Mouse (Mus musculus) erythroblast, adult 5-6 weeks (primary cell): ENCODE measurements around the gene Ifi47. TPM values are rescaled to one million over a fixed set of nuclear protein-coding genes. Genes with fewer than 3 reads are reported as not detected.
A peak's percentile ranks its signal among the peaks of the same experiment; 100 is the strongest.

Source experiments
- ATAC-seq: replicated peaks from 2 replicates; pipeline ENCODE4 v1.8.0; 2016; ENCODE audit warnings: moderate number of reproducible peaks, mild to moderate bottlenecking, moderate TSS enrichment, inconsistent platforms; ENCODE audit not compliant: poor library complexity, low FRiP score, severe bottlenecking
- total RNA-seq, 2 experiments: library from RNA; stranded (forward) in 1 of 2; stranded (reverse) in 1 of 2; fragments of 150-400 nt in 1 of 2; fragments of 200-764, 138-1000 nt in 1 of 2; gene quantifications; 2 replicates each; pipeline versions ENCODE4 v1.2.3 to v1.2.4; 2015 to 2017; ENCODE audit warnings: low replicate concordance in 2 of 2

The Ifi47 gene
- total RNA-seq, 2 experiments from 2014 or later = 15.9 to 37.5 TPM

DNA sequence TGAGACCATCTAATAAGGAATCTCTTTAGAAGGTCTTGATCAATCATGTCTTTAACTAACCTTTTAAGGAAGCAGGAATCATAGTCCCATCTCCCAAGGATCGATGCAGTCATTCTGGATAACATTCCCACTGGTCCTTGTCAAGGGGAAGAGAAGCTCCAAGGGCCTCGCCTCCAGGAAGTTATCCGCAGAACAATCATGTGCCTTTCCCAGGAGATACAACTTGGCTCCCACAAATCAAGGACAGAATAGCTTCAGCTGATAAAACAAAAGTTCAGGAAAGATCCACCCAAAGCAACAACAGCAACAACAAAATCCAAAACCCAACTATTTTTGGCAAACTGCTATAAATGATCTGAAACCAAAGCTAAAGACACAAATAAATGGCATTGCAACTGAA, 43.2 kb downstream of the Ifi47 start:
- no peak for ATAC-seq

- ATAC-seq = peak; percentile 70
These were observed 47.8 kb downstream of the Ifi47 start for GRCm38 (mm10) chr11:49124169-49124568.

DNA sequence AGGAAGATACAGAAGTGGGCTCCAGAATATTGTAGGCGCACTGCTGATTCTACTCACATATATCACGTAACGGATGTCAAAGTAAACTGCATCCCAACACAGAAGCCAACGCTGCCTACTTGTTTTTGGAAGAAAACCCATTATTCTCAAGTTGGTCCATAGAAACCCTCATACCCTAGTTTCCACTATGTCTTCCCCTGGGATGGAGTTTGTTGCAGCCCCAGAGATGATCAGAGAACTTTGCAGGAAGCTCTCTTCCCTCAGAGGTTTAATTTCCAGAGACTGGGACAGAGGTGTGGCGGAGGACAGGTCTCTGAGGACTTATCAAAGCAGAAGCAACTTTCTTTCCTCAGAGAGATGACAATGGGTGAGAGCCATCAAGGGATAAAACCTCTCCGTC, 65.6 kb downstream of the Ifi47 start, which contains the start of gene Olfr1395:
Gene Olfr1395 (plus strand): TSS at position 301 of the 400 bp plus-strand sequence.
- no peak for ATAC-seq

Other genes with a start within 250 kb of the Ifi47 start
- gene Gm12184, start 249.9 kb upstream of the Ifi47 start, total RNA-seq (2015; ENCODE audit: low replicate concordance) = 3.1 TPM in 1 of 2 replicates, not detected in the other
- gene Gm12184, start 249.9 kb upstream of the Ifi47 start, total RNA-seq (2017; ENCODE audit: low replicate concordance) = 0.68 and 5.3 TPM in 2 replicates
- gene Irgm1, start 204.9 kb upstream of the Ifi47 start, total RNA-seq (2015; ENCODE audit: low replicate concordance) = 54.8 and 67.1 TPM in 2 replicates
- gene Irgm1, start 204.9 kb upstream of the Ifi47 start, total RNA-seq (2017; ENCODE audit: low replicate concordance) = 58.3 and 69.6 TPM in 2 replicates
- 0.42 and 3.5 TPM in 2 replicates for gene Gm5431, start 174.4 kb upstream of the Ifi47 start, total RNA-seq (2015; ENCODE audit: low replicate concordance)
- 0.84 TPM in 1 of 2 replicates, not detected in the other for gene Gm5431, start 174.4 kb upstream of the Ifi47 start, total RNA-seq (2017; ENCODE audit: low replicate concordance)
- 12.1 and 20.2 TPM in 2 replicates for gene Psme2b, start 130.4 kb upstream of the Ifi47 start, total RNA-seq (2015; ENCODE audit: low replicate concordance)
- 1.4 and 2.1 TPM in 2 replicates for gene Psme2b, start 130.4 kb upstream of the Ifi47 start, total RNA-seq (2017; ENCODE audit: low replicate concordance)
- gene Olfr56, start 97.7 kb upstream of the Ifi47 start, total RNA-seq (2015; ENCODE audit: low replicate concordance) = not detected in 2 replicates
- gene Olfr56, start 97.7 kb upstream of the Ifi47 start, total RNA-seq (2017; ENCODE audit: low replicate concordance) = 1.0 and 2.0 TPM in 2 replicates
- gene 9930111J21Rik1, start 97.2 kb upstream of the Ifi47 start, total RNA-seq (2015; ENCODE audit: low replicate concordance) = 4.6 and 18.6 TPM in 2 replicates
- 1.7 and 3.7 TPM in 2 replicates for gene 9930111J21Rik1, start 97.2 kb upstream of the Ifi47 start, total RNA-seq (2017; ENCODE audit: low replicate concordance)
- 0.19 and 0.84 TPM in 2 replicates for gene Gm12185, start 84.4 kb upstream of the Ifi47 start, total RNA-seq (2015; ENCODE audit: low replicate concordance)
- 0.09 and 0.70 TPM in 2 replicates for gene Gm12185, start 84.4 kb upstream of the Ifi47 start, total RNA-seq (2017; ENCODE audit: low replicate concordance)
- gene Tgtp1, start 82.4 kb upstream of the Ifi47 start, total RNA-seq (2015; ENCODE audit: low replicate concordance) = 0.42 TPM in 1 of 2 replicates, not detected in the other
- 0.85 TPM in 1 of 2 replicates, not detected in the other for gene Tgtp1, start 82.4 kb upstream of the Ifi47 start, total RNA-seq (2017; ENCODE audit: low replicate concordance)
- gene 9930111J21Rik2, start 25.3 kb upstream of the Ifi47 start, total RNA-seq (2015; ENCODE audit: low replicate concordance) = 21.1 and 35.5 TPM in 2 replicates
- gene 9930111J21Rik2, start 25.3 kb upstream of the Ifi47 start, total RNA-seq (2017; ENCODE audit: low replicate concordance) = 12.4 and 17.8 TPM in 2 replicates
- 18.2 and 28.2 TPM in 2 replicates for gene Tgtp2, start 12.4 kb upstream of the Ifi47 start, total RNA-seq (2015; ENCODE audit: low replicate concordance)
- 28.4 and 51.8 TPM in 2 replicates for gene Tgtp2, start 12.4 kb upstream of the Ifi47 start, total RNA-seq (2017; ENCODE audit: low replicate concordance)
- gene Olfr1396, start 38.3 kb downstream of the Ifi47 start, total RNA-seq (2015; ENCODE audit: low replicate concordance) = not detected in 2 replicates
- not detected in 2 replicates for gene Olfr1396, start 38.3 kb downstream of the Ifi47 start, total RNA-seq (2017; ENCODE audit: low replicate concordance)
- gene Olfr1395, start 65.7 kb downstream of the Ifi47 start, total RNA-seq (2015; ENCODE audit: low replicate concordance) = not detected in 2 replicates
- not detected in 2 replicates for gene Olfr1395, start 65.7 kb downstream of the Ifi47 start, total RNA-seq (2017; ENCODE audit: low replicate concordance)
- not detected in 2 replicates for gene Olfr1394, start 77.8 kb downstream of the Ifi47 start, total RNA-seq (2015; ENCODE audit: low replicate concordance)
- not detected in 2 replicates for gene Olfr1394, start 77.8 kb downstream of the Ifi47 start, total RNA-seq (2017; ENCODE audit: low replicate concordance)
- 0.84 and 2.3 TPM in 2 replicates for gene Btnl9, start 110.6 kb downstream of the Ifi47 start, total RNA-seq (2015; ENCODE audit: low replicate concordance)
- 3.1 and 5.7 TPM in 2 replicates for gene Btnl9, start 110.6 kb downstream of the Ifi47 start, total RNA-seq (2017; ENCODE audit: low replicate concordance)
- 18.6 and 25.4 TPM in 2 replicates for gene Zfp62, start 126.7 kb downstream of the Ifi47 start, total RNA-seq (2015; ENCODE audit: low replicate concordance)
- 14.8 and 28.9 TPM in 2 replicates for gene Zfp62, start 126.7 kb downstream of the Ifi47 start, total RNA-seq (2017; ENCODE audit: low replicate concordance)
- 9.0 and 10.2 TPM in 2 replicates for gene Mgat1, start 167.6 kb downstream of the Ifi47 start, total RNA-seq (2015; ENCODE audit: low replicate concordance)
- 11.4 and 17.0 TPM in 2 replicates for gene Mgat1, start 167.6 kb downstream of the Ifi47 start, total RNA-seq (2017; ENCODE audit: low replicate concordance)
- not detected in 2 replicates for gene Olfr1393, start 201.7 kb downstream of the Ifi47 start, total RNA-seq (2015; ENCODE audit: low replicate concordance)
- not detected in 2 replicates for gene Olfr1393, start 201.7 kb downstream of the Ifi47 start, total RNA-seq (2017; ENCODE audit: low replicate concordance)
- not detected in 2 replicates for gene Olfr1392, start 208.7 kb downstream of the Ifi47 start, total RNA-seq (2015; ENCODE audit: low replicate concordance)
- not detected in 2 replicates for gene Olfr1392, start 208.7 kb downstream of the Ifi47 start, total RNA-seq (2017; ENCODE audit: low replicate concordance)
- not detected in 2 replicates for gene Olfr10, start 228.2 kb downstream of the Ifi47 start, total RNA-seq (2015; ENCODE audit: low replicate concordance)
- gene Olfr10, start 228.2 kb downstream of the Ifi47 start, total RNA-seq (2017; ENCODE audit: low replicate concordance) = not detected in 2 replicates
- gene Olfr1391, start 246.2 kb downstream of the Ifi47 start, total RNA-seq (2015; ENCODE audit: low replicate concordance) = not detected in 2 replicates
- gene Olfr1391, start 246.2 kb downstream of the Ifi47 start, total RNA-seq (2017; ENCODE audit: low replicate concordance) = 0.34 TPM in 1 of 2 replicates, not detected in the other